Comparison of ENCODE assay signal across 17 mouse cellular contexts in the genomic region with DNA sequence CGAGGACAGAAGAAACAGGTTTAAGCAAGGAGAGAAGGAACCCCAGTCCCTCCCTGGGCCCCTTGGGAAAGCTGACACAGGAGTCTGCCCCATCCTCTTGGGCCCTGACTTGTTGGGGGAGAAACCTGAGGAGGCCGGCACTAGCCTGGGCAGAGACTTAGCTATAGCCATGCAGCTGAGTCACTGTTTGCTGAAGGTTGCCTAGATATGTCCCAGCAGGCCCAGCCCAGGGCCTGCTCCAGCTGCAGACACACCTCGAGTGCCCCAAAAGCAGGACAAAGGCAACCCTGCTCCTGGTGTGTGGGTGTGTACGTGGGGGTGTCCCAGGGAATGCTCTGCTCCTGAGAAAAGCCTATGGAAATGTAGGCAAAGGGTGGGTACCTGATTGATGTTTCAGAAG. TPM values are rescaled to one million over a fixed set of nuclear protein-coding genes. Genes with fewer than 3 reads are reported as not detected.
DNase-seq lines count a peak whose midpoint lies in the region; ATAC-seq and TF ChIP-seq lines count a peak whose summit lies in the region.
"Had no signal": no experiment of that assay in that cellular context is flagged by ENCODE, and none has a peak within 500 bp of the region (broad histone marks: within the 10 kb centered on the region; RNA-seq: fewer than 3 reads in every experiment).

No protein-coding gene starts in this region.

- H3K27ac ChIP-seq in hindbrain, embryonic 10.5 days, result peak overlapping the region; percentile 29
- no peak overlapping the region for H3K27ac ChIP-seq in hindbrain, embryonic 13.5 days
- peak overlapping the region; percentile 71 for H3K27ac ChIP-seq in stomach, embryonic 14.5 days (ENCODE audit: low read length)
- no peak overlapping the region for H3K27ac ChIP-seq in forebrain, postnatal 0 days (ENCODE audit: low read depth, low read length)
- H3K27ac ChIP-seq: hindbrain, embryonic 15.5 days; liver, embryonic 12.5 days had no signal

- TF ChIP-seq CTCF in forebrain, postnatal 0 days (IDR thresholded peaks at IDR 0.05; ENCODE audit: low read depth), result no peak

- WGBS in hindbrain, embryonic 10.5 days, result 57% methylated on average over 4 of the region's 4 CpGs
- WGBS in hindbrain, embryonic 13.5 days, result 69% methylated on average over 4 of the region's 4 CpGs
- 38% methylated on average over 4 of the region's 4 CpGs for WGBS in stomach, embryonic 14.5 days
- 67% methylated on average over 4 of the region's 4 CpGs for WGBS in forebrain, postnatal 0 days

- no peaks in the 10 kb centered on the region for H3K9me3 ChIP-seq in hindbrain, embryonic 10.5 days
- no peaks in the 10 kb centered on the region for H3K9me3 ChIP-seq in hindbrain, embryonic 13.5 days
- no peaks in the 10 kb centered on the region for H3K9me3 ChIP-seq in stomach, embryonic 14.5 days (ENCODE audit: control insufficient read depth, low read depth, low read length)
- no peaks in the 10 kb centered on the region for H3K9me3 ChIP-seq in forebrain, postnatal 0 days (ENCODE audit: low read length)
- H3K9me3 ChIP-seq: hindbrain, embryonic 15.5 days; liver, embryonic 12.5 days had no signal

- no peak for ATAC-seq in hindbrain, embryonic 13.5 days (ENCODE audit: low FRiP score)
- ATAC-seq in stomach, embryonic 14.5 days (ENCODE audit: insufficient number of reproducible peaks, insufficient read depth, low FRiP score, low read depth), result peak; percentile 85
- ATAC-seq in erythroblast, adult 5-6 weeks (replicated peaks; ENCODE audit: low FRiP score, poor library complexity, severe bottlenecking), result no peak
- ATAC-seq in forebrain, postnatal 0 days, result no peak
- ATAC-seq: liver, embryonic 12.5 days had no signal

- H3K36me3 ChIP-seq in hindbrain, embryonic 10.5 days, result 0 out of 2 replicates have a peak, but pooled peaks cover 5% of the 10 kb centered on the region
- no peaks in the 10 kb centered on the region for H3K36me3 ChIP-seq in hindbrain, embryonic 13.5 days
- H3K36me3 ChIP-seq in stomach, embryonic 14.5 days (ENCODE audit: control insufficient read depth, insufficient read depth, low read length), result no peaks in the 10 kb centered on the region
- no peaks in the 10 kb centered on the region for H3K36me3 ChIP-seq in forebrain, postnatal 0 days (ENCODE audit: insufficient read depth)
- H3K36me3 ChIP-seq: hindbrain, embryonic 15.5 days; liver, embryonic 12.5 days had no signal

- peaks cover 71% of the 10 kb centered on the region for H3K4me1 ChIP-seq in hindbrain, embryonic 10.5 days (replicated peaks)
- H3K4me1 ChIP-seq in hindbrain, embryonic 13.5 days (replicated peaks), result peaks cover 20% of the 10 kb centered on the region
- H3K4me1 ChIP-seq in stomach, embryonic 14.5 days (ENCODE audit: control insufficient read depth, insufficient read depth, low read length), result no peaks in the 10 kb centered on the region
- no peaks in the 10 kb centered on the region for H3K4me1 ChIP-seq in forebrain, postnatal 0 days (ENCODE audit: insufficient read depth)
- H3K4me1 ChIP-seq: liver, embryonic 12.5 days had no signal

- H3K4me3 ChIP-seq in hindbrain, embryonic 10.5 days, result no peak overlapping the region
- H3K4me3 ChIP-seq in hindbrain, embryonic 13.5 days, result no peak overlapping the region
- H3K4me3 ChIP-seq in stomach, embryonic 14.5 days (ENCODE audit: low read depth, low read length), result no peak overlapping the region
- H3K4me3 ChIP-seq in forebrain, postnatal 0 days (ENCODE audit: low read depth, low read length), result no peak overlapping the region
- H3K4me3 ChIP-seq: hindbrain, embryonic 15.5 days; liver, embryonic 12.5 days had no signal

- no peak overlapping the region for H3K4me2 ChIP-seq in hindbrain, embryonic 13.5 days
- no peak overlapping the region for H3K4me2 ChIP-seq in stomach, embryonic 14.5 days (replicated peaks; ENCODE audit: low read depth, low read length)
- no peak overlapping the region for H3K4me2 ChIP-seq in forebrain, postnatal 0 days (ENCODE audit: low read depth)
- H3K4me2 ChIP-seq: hindbrain, embryonic 15.5 days; liver, embryonic 12.5 days had no signal

- no peak overlapping the region for H3K9ac ChIP-seq in hindbrain, embryonic 13.5 days
- H3K9ac ChIP-seq in stomach, embryonic 14.5 days (replicated peaks; ENCODE audit: low read depth, low read length), result no peak overlapping the region
- no peak overlapping the region for H3K9ac ChIP-seq in forebrain, postnatal 0 days
- H3K9ac ChIP-seq: hindbrain, embryonic 15.5 days; liver, embryonic 12.5 days had no signal

- no peak for DNase-seq in hindbrain, embryonic 10.5 days (ENCODE audit: low spot score)
- DNase-seq in 3T3-L1 (ENCODE audit: low read depth, low spot score), result peak; percentile 7
- DNase-seq in fat pad, adult 2 months (ENCODE audit: extremely low read depth, low read depth, low spot score), result peak; percentile 23
- no peak for DNase-seq in retina, postnatal 1 day
- no peak for DNase-seq in forebrain, postnatal 0 days
- DNase-seq: cerebellum, adult 11 months; heart, adult 18-20 months; layer of hippocampus, adult 9-11 months; thymus, postnatal 25 days had no signal

- peaks cover 97% of the 10 kb centered on the region for H3K27me3 ChIP-seq in hindbrain, embryonic 10.5 days (ENCODE audit: insufficient read depth, poor library complexity, severe bottlenecking)
- peaks cover 88% of the 10 kb centered on the region for H3K27me3 ChIP-seq in hindbrain, embryonic 13.5 days
- H3K27me3 ChIP-seq in stomach, embryonic 14.5 days (ENCODE audit: control insufficient read depth, insufficient read depth, low read length), result no peaks in the 10 kb centered on the region
- H3K27me3 ChIP-seq in forebrain, postnatal 0 days (ENCODE audit: insufficient read depth, low read length), result no peaks in the 10 kb centered on the region; the same call in 1 of the 2 replicates

RNA-seq across cellular contexts. Expression of gene Pax7, which starts 36.0 kb away (rescaled TPM):
- polyA plus RNA-seq in hindbrain, embryonic 10.5 days (2016; fragmentation: Nextera tagmentation; extraction: Ambion mirVana), result 2.3 and 2.6 TPM in 2 replicates
- 0.84 and 1.6 TPM in 2 replicates for polyA plus RNA-seq in hindbrain, embryonic 13.5 days (2015; fragmentation: Nextera tagmentation; extraction: Ambion mirVana)
- polyA plus RNA-seq in stomach, embryonic 14.5 days (2014; fragmentation: Nextera tagmentation; extraction: Ambion mirVana), result 0.10 TPM in 1 of 2 replicates, not detected in the other
- not detected in 2 replicates for total RNA-seq in erythroblast, adult 5-6 weeks (2015; ENCODE audit: low replicate concordance)
- 0.14 TPM in 1 of 2 replicates, not detected in the other for total RNA-seq in erythroblast, adult 5-6 weeks (2017; ENCODE audit: low replicate concordance)
- 0.05 and 0.31 TPM in 2 replicates for total RNA-seq in forebrain, postnatal 0 days (2014; rRNA removed)
- polyA plus RNA-seq in forebrain, postnatal 0 days (2015; fragmentation: Nextera tagmentation; extraction: Ambion mirVana), result not detected in 2 replicates
- total RNA-seq: heart, adult 18-20 months; left cerebral cortex, postnatal 36 days had no signal
- polyA plus RNA-seq: heart, embryonic 16.5 days; kidney, embryonic 16.5 days; liver, embryonic 12.5 days had no signal

Comparison
In these comparisons a context has a peak if more than half of its experiments do, and no peak if none do; other contexts are left out.
1. H3K27ac ChIP-seq: peak in hindbrain, embryonic 10.5 days (single experiment) and stomach, embryonic 14.5 days (single experiment); none in hindbrain, embryonic 13.5 days (single experiment) and forebrain, postnatal 0 days (single experiment).
2. DNase-seq: peak in 3T3-L1 (single experiment) and fat pad, adult 2 months (single experiment); none in hindbrain, embryonic 10.5 days (single experiment), retina, postnatal 1 day (single experiment) and forebrain, postnatal 0 days (single experiment).